Mouse (Mus musculus): ENCODE measurements around the gene Sh3kbp1.
"Not testable (repeated sequence)": the region's sequence is repeated elsewhere in the genome, so short reads cannot be mapped to it uniquely, and the experiment has no call there.

GRCm38 (mm10) chrX:159584738-159585137, 42.3 kb upstream of the Sh3kbp1 start:
- not testable (repeated sequence) for TF ChIP-seq POLR2A (IDR thresholded peaks at IDR 0.05; ENCODE audit: control insufficient read depth in 1 of 2, insufficient read depth in 1 of 2, low read depth in 1 of 2, low read length in 2 of 2, poor library complexity in 1 of 2); EP300 (IDR thresholded peaks at IDR 0.05; ENCODE audit: low read depth in 1 of 2, low read length in 2 of 2); CTCF (IDR thresholded peaks at IDR 0.05 in 2 of 3, conservative IDR thresholded peaks at IDR 0.05 in 1 of 3; ENCODE audit: control insufficient read depth in 1 of 3, insufficient read depth in 1 of 3, low read depth in 2 of 3, low read length in 3 of 3, poor library complexity in 1 of 3, severe bottlenecking in 1 of 3); TAL1 (IDR thresholded peaks at IDR 0.05; ENCODE audit: low read length); CHD2 (IDR thresholded peaks at IDR 0.05; ENCODE audit: low read length); RCOR1 (IDR thresholded peaks at IDR 0.05; ENCODE audit: low read depth, low read length); MAFK (IDR thresholded peaks at IDR 0.05; ENCODE audit: borderline replicate concordance, low read depth, low read length); ZC3H11A (IDR thresholded peaks at IDR 0.05; ENCODE audit: low read depth, low read length); GATA1 (IDR thresholded peaks at IDR 0.05; ENCODE audit: low read depth, low read length); E2F4 (IDR thresholded peaks at IDR 0.05; ENCODE audit: borderline replicate concordance, low read depth, low read length)
